Mouse (Mus musculus): ENCODE data around the gene Parvb. TPM values are rescaled to one million over a fixed set of nuclear protein-coding genes. Genes with fewer than 3 reads are reported as not detected.

Gene Parvb
- total and polyA plus RNA-seq, 2 experiments from 2014 or later: 10.8 to 26.1 TPM

- no peaks in the 10 kb centered on the region for H3K27me3 ChIP-seq (ENCODE audit: control insufficient read depth, insufficient read depth, low read length)
- no peak overlapping the region for H3K4me3 ChIP-seq (ENCODE audit: low read depth, low read length)
- 94% methylated on average over 15 of the region's 15 CpGs for WGBS
- peaks cover 23% of the 10 kb centered on the region for H3K4me1 ChIP-seq (ENCODE audit: control insufficient read depth, insufficient read depth)
- TF ChIP-seq EP300 (IDR thresholded peaks at IDR 0.05; ENCODE audit: low read depth) (no peak), CTCF (IDR thresholded peaks at IDR 0.05; ENCODE audit: low read depth) (no peak)
- H3K27ac ChIP-seq (ENCODE audit: low read depth): no peak overlapping the region
- no peak for ATAC-seq (ENCODE audit: insufficient read depth, low read depth)
- DNase-seq (ENCODE audit: low spot score): no peak
- H3K36me3 ChIP-seq (replicated peaks; ENCODE audit: control insufficient read depth, insufficient read depth, low read length): no peaks in the 10 kb centered on the region
- H3K9me3 ChIP-seq (replicated peaks; ENCODE audit: control insufficient read depth, low read length): no peaks in the 10 kb centered on the region
- no peak overlapping the region for H3K4me2 ChIP-seq (ENCODE audit: low read depth, low read length)
- H3K9ac ChIP-seq (replicated peaks; ENCODE audit: low read depth, low read length): no peak overlapping the region
These were observed 4.9 kb upstream of the Parvb start for GRCm38 (mm10) chr15:84226918-84227317.

DNA sequence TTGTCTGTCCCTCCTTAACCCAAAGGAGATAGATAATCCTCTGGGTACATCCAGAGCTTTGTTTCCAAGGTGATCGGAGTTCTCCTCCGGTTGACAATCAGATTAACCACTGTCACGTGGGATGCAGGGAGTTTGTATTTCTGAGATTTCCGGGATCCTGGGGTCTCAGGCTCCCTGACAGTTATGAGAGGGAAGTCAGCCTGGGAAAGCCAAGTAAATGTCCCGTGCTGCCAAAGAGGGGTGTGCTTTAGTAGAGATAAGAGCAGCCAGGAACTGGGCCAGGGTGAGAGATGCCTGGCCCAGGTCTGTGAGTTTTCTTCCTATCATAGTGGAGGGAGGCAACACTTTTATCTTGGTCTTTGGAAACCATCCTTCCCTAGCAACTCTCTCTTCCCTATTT, 1.2 kb upstream of the Parvb start:
- peak; percentile 43 for DNase-seq (ENCODE audit: low spot score)
- ATAC-seq (ENCODE audit: insufficient read depth, low read depth): no peak
- Histone ChIP-seq H3K9ac (replicated peaks; ENCODE audit: low read depth, low read length) (peak overlapping the region; percentile 81; the same call in 1 of the 2 replicates), H3K27me3 (ENCODE audit: control insufficient read depth, insufficient read depth, low read length) (no peaks in the 10 kb centered on the region), H3K27ac (ENCODE audit: low read depth) (peak overlapping the region; percentile 92), H3K4me2 (ENCODE audit: low read depth, low read length) (peak overlapping the region; percentile 89), H3K9me3 (replicated peaks; ENCODE audit: control insufficient read depth, low read length) (no peaks in the 10 kb centered on the region), H3K4me1 (ENCODE audit: control insufficient read depth, insufficient read depth) (peaks cover 26% of the 10 kb centered on the region), H3K4me3 (ENCODE audit: low read depth, low read length) (peak overlapping the region; percentile 76; the same call in 1 of the 2 replicates), H3K36me3 (replicated peaks; ENCODE audit: control insufficient read depth, insufficient read depth, low read length) (no peaks in the 10 kb centered on the region)
- WGBS: 9% methylated on average over 5 of the region's 5 CpGs
- TF ChIP-seq CTCF (IDR thresholded peaks at IDR 0.05; ENCODE audit: low read depth): no peak
- no peak for TF ChIP-seq EP300 (IDR thresholded peaks at IDR 0.05; ENCODE audit: low read depth)

GRCm38 (mm10) chr15:84231113-84231712, 630 bp upstream of the Parvb start:
- DNase-seq (ENCODE audit: low spot score) (peak; percentile 74), ATAC-seq (ENCODE audit: insufficient read depth, low read depth) (peak; percentile 14)
- Histone ChIP-seq H3K36me3 (replicated peaks; ENCODE audit: control insufficient read depth, insufficient read depth, low read length) (no peaks in the 10 kb centered on the region), H3K4me1 (ENCODE audit: control insufficient read depth, insufficient read depth) (peaks cover 26% of the 10 kb centered on the region), H3K4me3 (ENCODE audit: low read depth, low read length) (peak overlapping the region; percentile 76), H3K27me3 (ENCODE audit: control insufficient read depth, insufficient read depth, low read length) (no peaks in the 10 kb centered on the region), H3K9ac (replicated peaks; ENCODE audit: low read depth, low read length) (peak overlapping the region; percentile 81), H3K4me2 (ENCODE audit: low read depth, low read length) (peak overlapping the region; percentile 89), H3K27ac (ENCODE audit: low read depth) (peak overlapping the region; percentile 92), H3K9me3 (replicated peaks; ENCODE audit: control insufficient read depth, low read length) (no peaks in the 10 kb centered on the region)
- TF ChIP-seq EP300 (IDR thresholded peaks at IDR 0.05; ENCODE audit: low read depth) (no peak), CTCF (IDR thresholded peaks at IDR 0.05; ENCODE audit: low read depth) (no peak)
- WGBS: 5% methylated on average over 14 of the region's 16 CpGs

DNA sequence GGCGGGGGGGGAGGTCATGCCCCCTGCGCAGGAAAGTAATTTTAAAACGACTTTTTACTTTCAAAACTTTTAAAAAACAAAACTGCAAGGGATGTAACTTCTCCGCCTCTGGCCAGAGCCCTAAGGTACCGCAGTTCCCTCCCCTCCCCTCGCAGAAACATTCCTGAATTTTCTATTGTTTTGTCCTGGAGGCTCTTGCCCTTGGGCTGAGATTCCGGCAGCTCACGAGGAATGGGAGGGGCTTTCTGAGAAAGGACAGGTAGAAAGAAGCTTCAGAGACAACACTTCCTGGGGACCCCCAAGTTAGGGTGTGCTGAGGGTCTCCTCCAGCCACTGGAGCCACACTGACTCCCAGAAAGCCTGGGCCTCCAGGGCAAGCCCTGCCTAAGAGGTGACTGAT, 766 bp downstream of the Parvb start:
- Histone ChIP-seq H3K27ac (ENCODE audit: low read depth) (peak overlapping the region; percentile 92), H3K4me1 (ENCODE audit: control insufficient read depth, insufficient read depth) (peaks cover 26% of the 10 kb centered on the region), H3K9me3 (replicated peaks; ENCODE audit: control insufficient read depth, low read length) (no peaks in the 10 kb centered on the region), H3K27me3 (ENCODE audit: control insufficient read depth, insufficient read depth, low read length) (no peaks in the 10 kb centered on the region), H3K36me3 (replicated peaks; ENCODE audit: control insufficient read depth, insufficient read depth, low read length) (no peaks in the 10 kb centered on the region), H3K4me2 (ENCODE audit: low read depth, low read length) (peak overlapping the region; percentile 89), H3K4me3 (ENCODE audit: low read depth, low read length) (peak overlapping the region; percentile 76), H3K9ac (replicated peaks; ENCODE audit: low read depth, low read length) (peak overlapping the region; percentile 81)
- no peak for DNase-seq (ENCODE audit: low spot score)
- ATAC-seq (ENCODE audit: insufficient read depth, low read depth): no peak
- 11% methylated on average over 8 of the region's 8 CpGs for WGBS
- no peak for TF ChIP-seq EP300 (IDR thresholded peaks at IDR 0.05; ENCODE audit: low read depth)
- TF ChIP-seq CTCF (IDR thresholded peaks at IDR 0.05; ENCODE audit: low read depth): no peak

GRCm38 (mm10) chr15:84234794-84235581, 3.1 kb downstream of the Parvb start:
- Histone ChIP-seq H3K27me3 (ENCODE audit: control insufficient read depth, insufficient read depth, low read length) (no peaks in the 10 kb centered on the region), H3K36me3 (replicated peaks; ENCODE audit: control insufficient read depth, insufficient read depth, low read length) (no peaks in the 10 kb centered on the region), H3K9ac (replicated peaks; ENCODE audit: low read depth, low read length) (no peak overlapping the region), H3K27ac (ENCODE audit: low read depth) (peak overlapping the region; percentile 79), H3K9me3 (replicated peaks; ENCODE audit: control insufficient read depth, low read length) (no peaks in the 10 kb centered on the region), H3K4me3 (ENCODE audit: low read depth, low read length) (no peak overlapping the region), H3K4me1 (ENCODE audit: control insufficient read depth, insufficient read depth) (peaks cover 38% of the 10 kb centered on the region), H3K4me2 (ENCODE audit: low read depth, low read length) (0 out of 2 replicates have a peak overlapping the region, but pooled peaks have one; percentile 1)
- ATAC-seq (ENCODE audit: insufficient read depth, low read depth) (no peak), DNase-seq (ENCODE audit: low spot score) (no peak)
- TF ChIP-seq EP300 (IDR thresholded peaks at IDR 0.05; ENCODE audit: low read depth) (no peak), CTCF (IDR thresholded peaks at IDR 0.05; ENCODE audit: low read depth) (no peak)
- 66% methylated on average over 7 of the region's 7 CpGs for WGBS

Measured in heart, postnatal 0 days (tissue).